Mouse (Mus musculus) effector memory CD4-positive, alpha-beta T cell, adult 5 months (primary cell): ENCODE results near the gene Gtsf2. TPM values are rescaled to one million over a fixed set of nuclear protein-coding genes. Genes with fewer than 3 reads are reported as not detected.

Experiments
- polyA plus RNA-seq: library from polyadenylated mRNA; unstranded; fragments of 100-300 nt; shearing (Covaris generic); gene quantifications from one replicate; pipeline ENCODE4 v1.2.1, GENCODE M21; 2017

Gene Gtsf2
- not detected for polyA plus RNA-seq

DNA sequence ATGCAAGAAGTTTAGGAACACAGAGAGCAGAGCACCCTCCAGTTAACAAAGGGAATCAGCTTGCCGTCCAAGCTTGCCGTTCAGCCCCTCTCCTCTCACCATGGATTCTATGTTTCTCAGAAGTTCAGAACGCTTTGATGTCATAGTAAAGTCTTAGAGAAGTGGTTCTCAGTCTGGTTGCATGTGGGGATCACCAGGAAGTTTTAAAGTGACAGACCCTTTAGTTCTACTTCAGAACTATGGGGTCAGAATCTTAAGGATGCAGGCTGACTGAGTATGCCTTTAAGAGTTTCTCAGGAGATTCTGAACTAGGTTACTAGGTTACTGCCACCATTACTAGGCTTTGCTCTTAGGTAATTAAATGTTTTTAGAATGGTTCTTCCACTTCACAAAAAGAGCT is at the start of gene Gtsf2:
Gene Gtsf2, minus strand, starts transcription at position 101 of the 400 bp plus-strand sequence.

DNA sequence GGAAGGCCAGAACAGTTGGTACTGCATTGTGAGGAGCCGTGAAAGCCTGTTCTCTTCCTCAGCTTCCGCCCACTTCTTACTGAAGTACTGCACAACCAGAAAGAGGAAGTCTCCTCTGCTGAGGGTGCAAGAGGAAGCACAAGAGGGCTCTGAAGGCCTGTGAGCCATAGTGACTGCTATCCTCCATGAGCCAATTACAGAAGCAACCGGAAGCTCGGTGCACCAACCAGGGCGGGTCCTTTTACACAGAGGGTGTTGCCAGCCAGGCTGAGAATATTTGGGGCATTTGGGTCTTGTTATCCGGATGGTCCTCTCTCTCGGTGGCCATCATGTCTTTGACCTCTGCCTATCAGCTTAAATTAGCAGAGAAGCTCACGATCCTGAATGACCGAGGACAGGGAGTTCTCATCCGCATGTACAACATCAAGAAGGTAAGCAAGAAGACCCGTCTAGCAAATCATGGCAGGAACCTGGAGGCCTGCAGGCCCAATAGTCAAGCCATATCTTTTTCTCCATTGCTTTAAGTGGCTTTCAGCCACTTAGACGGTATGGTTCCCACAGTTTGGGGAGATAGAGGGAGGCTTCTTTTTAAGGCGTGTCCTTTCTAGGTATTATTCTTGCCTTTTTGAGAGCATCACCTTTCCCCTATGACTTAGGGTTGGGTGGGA is 5.4 kb upstream of the Gtsf2 start, which contains the start of gene Nckap1l:
Gene Nckap1l, plus strand, starts transcription at position 244 of the 668 bp plus-strand sequence.

DNA sequence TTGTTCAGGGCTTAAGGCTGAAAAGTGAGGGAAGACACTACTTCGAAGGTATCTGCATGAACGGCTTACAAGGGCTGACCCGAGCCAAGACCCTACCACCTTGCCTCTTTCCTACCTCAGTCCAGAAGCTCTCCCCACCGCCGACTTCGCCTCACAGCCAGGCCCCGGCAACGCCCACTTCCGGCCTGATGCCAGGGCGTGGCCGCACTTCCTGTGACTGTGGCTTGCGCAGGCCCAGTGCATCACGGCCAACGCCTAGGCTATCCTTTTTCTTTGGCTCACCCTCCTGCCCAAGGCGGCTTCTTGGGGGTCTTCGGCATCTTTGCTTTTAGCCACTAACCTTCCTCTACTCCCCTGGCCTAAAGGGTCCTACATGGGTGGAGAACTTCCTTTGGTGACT is 18.0 kb downstream of the Gtsf2 start, which contains the start of gene Gtsf1:
Gene Gtsf1, minus strand, starts transcription at position 230 of the 400 bp plus-strand sequence.

Other genes starting within 250 kb of the Gtsf2 start
- 10.5 TPM for gene Cbx5, start 208.7 kb downstream of the Gtsf2 start, polyA plus RNA-seq
- 150 TPM for gene Hnrnpa1, start 208.0 kb downstream of the Gtsf2 start, polyA plus RNA-seq
- 0.70 TPM for gene Nfe2, start 190.1 kb downstream of the Gtsf2 start, polyA plus RNA-seq
- 118 TPM for gene Copz1, start 175.8 kb downstream of the Gtsf2 start, polyA plus RNA-seq
- not detected for gene Gpr84, start 137.9 kb downstream of the Gtsf2 start, polyA plus RNA-seq
- not detected for gene Zfp385a, start 108.4 kb downstream of the Gtsf2 start, polyA plus RNA-seq
- gene Itga5, start 81.7 kb downstream of the Gtsf2 start, polyA plus RNA-seq = not detected
- gene Gtsf1, start 18.0 kb downstream of the Gtsf2 start, polyA plus RNA-seq = not detected
- 109 TPM for gene Nckap1l, start 5.3 kb upstream of the Gtsf2 start, polyA plus RNA-seq
- 6.3 TPM for gene Pde1b, start 54.6 kb upstream of the Gtsf2 start, polyA plus RNA-seq
- not detected for gene Ppp1r1a, start 89.5 kb upstream of the Gtsf2 start, polyA plus RNA-seq
- gene Glycam1, start 116.6 kb upstream of the Gtsf2 start, polyA plus RNA-seq = not detected